Mouse (Mus musculus): ENCODE measurements around the gene Hoxc8.

Gene Hoxc8

GRCm38 (mm10) chr15:102990461-102991397, at the start of gene Hoxc8:
Gene Hoxc8 (plus strand): TSS chr15:102990607.
- DNase-seq = no peak

GRCm38 (mm10) chr15:102942739-102943467, 47.5 kb upstream of the Hoxc8 start:
- DNase-seq = no peak

- DNase-seq = no peak
Observed at GRCm38 (mm10) chr15:102943468-102943813, 47.0 kb upstream of the Hoxc8 start.

GRCm38 (mm10) chr15:102945185-102946077, 45.0 kb upstream of the Hoxc8 start:
- DNase-seq = no peak

GRCm38 (mm10) chr15:102947276-102947675, 43.1 kb upstream of the Hoxc8 start:
- no peak for DNase-seq

GRCm38 (mm10) chr15:102948842-102949241, 41.6 kb upstream of the Hoxc8 start:
- DNase-seq = no peak

GRCm38 (mm10) chr15:102949696-102950095, 40.7 kb upstream of the Hoxc8 start:
- DNase-seq = no peak

GRCm38 (mm10) chr15:102950877-102951276, 39.5 kb upstream of the Hoxc8 start:
- no peak for DNase-seq

GRCm38 (mm10) chr15:102953561-102953960, 36.8 kb upstream of the Hoxc8 start:
- no peak for DNase-seq

- no peak for DNase-seq
Observed at GRCm38 (mm10) chr15:102954192-102955006, 36.0 kb upstream of the Hoxc8 start, which contains the start of gene Hoxc11. Gene Hoxc11 (plus strand): TSS chr15:102954427.

- DNase-seq = no peak
Observed at GRCm38 (mm10) chr15:102955007-102955382, 35.4 kb upstream of the Hoxc8 start.

GRCm38 (mm10) chr15:102955833-102956640, 34.4 kb upstream of the Hoxc8 start:
- DNase-seq = no peak

GRCm38 (mm10) chr15:102956906-102957305, 33.5 kb upstream of the Hoxc8 start:
- no peak for DNase-seq

GRCm38 (mm10) chr15:102959663-102960191, 30.7 kb upstream of the Hoxc8 start:
- no peak for DNase-seq

- no peak for DNase-seq
Observed at GRCm38 (mm10) chr15:102961728-102962127, 28.7 kb upstream of the Hoxc8 start.

GRCm38 (mm10) chr15:102962492-102962891, 27.9 kb upstream of the Hoxc8 start:
- no peak for DNase-seq

GRCm38 (mm10) chr15:102963259-102963658, 27.1 kb upstream of the Hoxc8 start:
- DNase-seq = no peak

- DNase-seq = no peak
Observed at GRCm38 (mm10) chr15:102963671-102964640, 26.5 kb upstream of the Hoxc8 start.

All from cerebellum, adult 9-11 months (tissue).